Mouse (Mus musculus) C2C12 (cell line): ENCODE data around the gene Frrs1.
A peak's percentile ranks its signal among the peaks of the same experiment; 100 is the strongest.

Experiments
- CTCF ChIP-seq: IDR thresholded peaks from one replicate; pipeline ENCODE4 v1.5.1; 2011; ENCODE audit not compliant: control insufficient read depth, insufficient read depth, insufficient read length
- USF1 ChIP-seq: IDR thresholded peaks from one replicate; pipeline ENCODE4 v1.6.1; 2011; ENCODE audit warnings: low read depth, mild to moderate bottlenecking, control low read depth, moderate library complexity

- TF ChIP-seq CTCF (peak; percentile 57), USF1 (no peak)
Measured at GRCm38 (mm10) chr3:116904158-116904557, 44.9 kb downstream of the Frrs1 start.
